Mouse (Mus musculus): ENCODE data around the gene Kif23.

DNA sequence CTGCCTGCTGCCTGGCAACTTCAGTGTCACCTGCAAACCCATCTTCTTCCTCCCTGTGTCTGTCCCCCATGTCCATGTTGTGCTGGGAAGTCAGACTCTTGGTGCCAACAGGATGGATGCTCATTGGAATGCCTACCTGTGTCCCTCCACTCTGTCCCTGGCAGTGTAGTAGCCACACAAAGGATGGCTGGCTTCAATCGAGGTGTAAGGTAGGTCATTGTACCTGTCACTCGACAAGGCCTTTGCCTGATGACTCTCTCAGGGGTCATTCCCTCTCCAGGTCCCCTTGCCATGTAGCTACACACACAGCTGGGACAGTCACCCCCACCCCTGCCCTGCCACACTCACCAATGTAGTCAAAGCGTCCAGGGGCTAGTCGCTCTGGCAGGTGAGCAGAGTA, 14.6 kb upstream of the Kif23 start:
- TF ChIP-seq GATA1 (IDR thresholded peaks at IDR 0.05; ENCODE audit: borderline replicate concordance, low read length) (no peak), FLI1 (IDR thresholded peaks at IDR 0.05; ENCODE audit: low read length) (no peak)
